Mouse (Mus musculus) right cerebral cortex, postnatal 36 days (tissue): ENCODE results near the gene F2.
"Not testable (repeated sequence)": the region's sequence is repeated elsewhere in the genome, so short reads cannot be mapped to it uniquely, and the experiment has no call there.

Experiments
- DNase-seq, 2 experiments: peaks; one replicate each; pipeline ENCODE4 v3.0.0; 2022; ENCODE audit warnings: low spot score in 2 of 2, mixed read lengths in 1 of 2

F2 gene

GRCm38 (mm10) chr2:91646733-91647132, 10.5 kb upstream of the F2 start:
- peak; percentile 32 to 39 for DNase-seq

GRCm38 (mm10) chr2:91645811-91646210, 9.6 kb upstream of the F2 start:
- no peak for DNase-seq

- DNase-seq, result no peak
These were observed 9.1 kb upstream of the F2 start for GRCm38 (mm10) chr2:91645354-91645753.

- DNase-seq, result no peak
These were observed 7.8 kb upstream of the F2 start for GRCm38 (mm10) chr2:91644021-91644420.

GRCm38 (mm10) chr2:91642825-91643415, 6.7 kb upstream of the F2 start:
- no peak for DNase-seq

GRCm38 (mm10) chr2:91638931-91639330, 2.7 kb upstream of the F2 start:
- no peak for DNase-seq

GRCm38 (mm10) chr2:91636727-91637338, 619 bp upstream of the F2 start:
- no peak for DNase-seq

- no peak for DNase-seq
These were observed 728 bp downstream of the F2 start for GRCm38 (mm10) chr2:91635486-91635885.

- DNase-seq, result no peak
These were observed 1.4 kb downstream of the F2 start for GRCm38 (mm10) chr2:91634841-91635240.

- no peak for DNase-seq
These were observed 2.8 kb downstream of the F2 start for GRCm38 (mm10) chr2:91633334-91633977.

- no peak for DNase-seq
These were observed 3.9 kb downstream of the F2 start for GRCm38 (mm10) chr2:91632316-91632715.

- DNase-seq, result no peak
These were observed 4.4 kb downstream of the F2 start for GRCm38 (mm10) chr2:91631826-91632225.

- no peak for DNase-seq
These were observed 5.8 kb downstream of the F2 start for GRCm38 (mm10) chr2:91630384-91630783.

- DNase-seq, result peak; percentile 28 to 32
These were observed 6.5 kb downstream of the F2 start for GRCm38 (mm10) chr2:91629682-91630081.

- no peak for DNase-seq
These were observed 8.0 kb downstream of the F2 start for GRCm38 (mm10) chr2:91628171-91628570.

GRCm38 (mm10) chr2:91627486-91627885, 8.7 kb downstream of the F2 start:
- DNase-seq, result no peak

- not testable (repeated sequence) for DNase-seq
These were observed 12.8 kb downstream of the F2 start for GRCm38 (mm10) chr2:91623366-91623765.

GRCm38 (mm10) chr2:91622356-91622755, 13.9 kb downstream of the F2 start:
- DNase-seq, result no peak

GRCm38 (mm10) chr2:91609370-91609769, 26.8 kb downstream of the F2 start:
- not testable (repeated sequence) for DNase-seq

- no peak for DNase-seq
These were observed 33.8 kb downstream of the F2 start for GRCm38 (mm10) chr2:91602389-91602788.

GRCm38 (mm10) chr2:91600475-91600874, 35.7 kb downstream of the F2 start:
- peak; percentile 27 to 28 for DNase-seq

GRCm38 (mm10) chr2:91586242-91586641, 50.0 kb downstream of the F2 start:
- DNase-seq, result no peak

- peak; percentile 5 to 28 for DNase-seq
These were observed 55.3 kb downstream of the F2 start for GRCm38 (mm10) chr2:91580894-91581293.
